Mouse (Mus musculus): Measurements from ENCODE around the gene Clec3a. TPM values are rescaled to one million over a fixed set of nuclear protein-coding genes. Genes with fewer than 3 reads are reported as not detected.

Clec3a gene
- polyA plus RNA-seq, 1 experiment from 2014 or later, result not detected

- no peak overlapping the region for H3K4me3 ChIP-seq (ENCODE audit: low read length)
- no peaks in the 10 kb centered on the region for H3K4me1 ChIP-seq (ENCODE audit: control insufficient read depth, insufficient read depth, low read length)
- no peak overlapping the region for H3K9ac ChIP-seq (ENCODE audit: low read length)
- no peak for ATAC-seq (replicated peaks; ENCODE audit: extremely low read depth, insufficient read depth, low FRiP score)
- no peak overlapping the region for H3K27ac ChIP-seq (ENCODE audit: low read length)
- no peaks in the 10 kb centered on the region; the same call in 1 of the 2 replicates for H3K36me3 ChIP-seq (ENCODE audit: control insufficient read depth, insufficient read depth)
- H3K27me3 ChIP-seq (ENCODE audit: control insufficient read depth, insufficient read depth, low read length), result no peaks in the 10 kb centered on the region
- H3K9me3 ChIP-seq (replicated peaks; ENCODE audit: control insufficient read depth, low read length), result no peaks in the 10 kb centered on the region
- no peak overlapping the region for H3K4me2 ChIP-seq (ENCODE audit: low read depth, low read length)
- 76% methylated on average over 21 of the region's 21 CpGs for WGBS
Observed at GRCm38 (mm10) chr8:114468526-114469207, 50.8 kb downstream of the Clec3a start.

- no peak overlapping the region for H3K9ac ChIP-seq (ENCODE audit: low read length)
- H3K4me1 ChIP-seq (ENCODE audit: control insufficient read depth, insufficient read depth, low read length), result no peaks in the 10 kb centered on the region
- ATAC-seq (replicated peaks; ENCODE audit: extremely low read depth, insufficient read depth, low FRiP score), result no peak
- no peak overlapping the region for H3K4me3 ChIP-seq (ENCODE audit: low read length)
- 84% methylated on average over 10 of the region's 10 CpGs for WGBS
- H3K4me2 ChIP-seq (ENCODE audit: low read depth, low read length), result no peak overlapping the region
- H3K9me3 ChIP-seq (replicated peaks; ENCODE audit: control insufficient read depth, low read length), result no peaks in the 10 kb centered on the region
- no peaks in the 10 kb centered on the region for H3K27me3 ChIP-seq (ENCODE audit: control insufficient read depth, insufficient read depth, low read length)
- no peak overlapping the region for H3K27ac ChIP-seq (ENCODE audit: low read length)
- no peaks in the 10 kb centered on the region; the same call in 1 of the 2 replicates for H3K36me3 ChIP-seq (ENCODE audit: control insufficient read depth, insufficient read depth)
Observed at GRCm38 (mm10) chr8:114469208-114469590, 51.3 kb downstream of the Clec3a start.

- Histone ChIP-seq H3K36me3 (ENCODE audit: control insufficient read depth, insufficient read depth) (no peaks in the 10 kb centered on the region; the same call in 1 of the 2 replicates), H3K4me2 (ENCODE audit: low read depth, low read length) (no peak overlapping the region), H3K4me1 (ENCODE audit: control insufficient read depth, insufficient read depth, low read length) (peaks cover 6% of the 10 kb centered on the region), H3K27ac (ENCODE audit: low read length) (no peak overlapping the region), H3K9me3 (replicated peaks; ENCODE audit: control insufficient read depth, low read length) (no peaks in the 10 kb centered on the region), H3K9ac (ENCODE audit: low read length) (no peak overlapping the region), H3K4me3 (ENCODE audit: low read length) (no peak overlapping the region), H3K27me3 (ENCODE audit: control insufficient read depth, insufficient read depth, low read length) (no peaks in the 10 kb centered on the region)
- 82% methylated on average over 11 of the region's 11 CpGs for WGBS
- no peak for ATAC-seq (replicated peaks; ENCODE audit: extremely low read depth, insufficient read depth, low FRiP score)
Observed at GRCm38 (mm10) chr8:114473546-114473945, 55.7 kb downstream of the Clec3a start.

Other genes starting within 250 kb of the Clec3a start
- gene Vat1l, start 212.5 kb upstream of the Clec3a start, polyA plus RNA-seq (2015; fragmentation: Nextera tagmentation; extraction: Ambion mirVana), result 0.40 and 0.41 TPM in 2 replicates
- 12.8 and 14.1 TPM in 2 replicates for gene Wwox, start 21.6 kb downstream of the Clec3a start, polyA plus RNA-seq (2015; fragmentation: Nextera tagmentation; extraction: Ambion mirVana)